Mouse (Mus musculus) megakaryocyte, embryonic 14.5 days (primary cell): ENCODE measurements at regions not wholly inside any gene's neighbourhood (a gene's known extent, or its start where the extent isn't known, plus 50 kb on each side); places are given as distances from the start of the nearest gene placed in this dataset.

Source experiments
- FLI1 ChIP-seq: IDR thresholded peaks from 2 replicates; pipeline ENCODE4 v1.6.1; 2012; ENCODE audit warnings: low read length, inconsistent platforms, mixed read lengths
- GATA1 ChIP-seq: IDR thresholded peaks from 3 replicates; pipeline ENCODE4 v1.6.1; 2012; ENCODE audit warnings: mixed read lengths, low read length, inconsistent platforms, borderline replicate concordance

- TF ChIP-seq GATA1 (no peak), FLI1 (no peak)
These were observed 96.5 kb upstream of the Thbs1 start for GRCm38 (mm10) chr2:118015182-118015581.
